Comparison of ENCODE assay signal across 8 mouse cellular contexts in the genomic region with DNA sequence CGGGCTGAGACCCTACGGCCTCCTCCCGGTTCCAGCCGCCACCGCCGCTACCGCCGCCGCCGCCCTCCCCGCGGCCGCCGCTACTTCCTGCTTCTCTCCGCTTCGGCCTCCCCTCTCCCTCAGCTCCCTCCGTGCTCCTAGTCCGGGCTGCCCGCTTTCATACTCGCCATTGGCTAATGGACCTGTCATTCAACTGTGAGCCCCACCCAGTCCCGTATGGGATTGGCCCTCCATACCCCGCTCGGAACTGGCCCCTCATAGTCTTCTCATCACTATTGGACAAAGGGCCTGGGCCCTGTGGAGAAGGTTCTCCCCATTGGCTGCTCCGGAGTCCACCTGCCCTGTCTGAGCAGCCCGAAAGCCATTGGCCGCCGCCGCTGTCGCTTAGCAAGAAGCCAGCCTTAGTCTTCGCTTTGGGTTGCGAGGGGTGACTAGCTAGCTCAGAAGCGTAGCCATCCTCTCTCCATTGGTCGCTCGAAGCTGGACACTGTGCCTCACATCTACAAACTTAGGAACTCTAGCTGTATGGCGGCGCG. TPM values are rescaled to one million over a fixed set of nuclear protein-coding genes. Genes with fewer than 3 reads are reported as not detected.
DNase-seq lines count a peak whose midpoint lies in the region; ATAC-seq and TF ChIP-seq lines count a peak whose summit lies in the region.

A gene (minus strand): TSS at position 112 of the 536 bp plus-strand sequence.

- TF ChIP-seq CTCF in kidney, postnatal 0 days (IDR thresholded peaks at IDR 0.05; ENCODE audit: low read depth) = no peak

- peak within 1 kb of the TSS; percentile 83 for H3K4me3 ChIP-seq in heart, embryonic 12.5 days
- peak within 1 kb of the TSS; percentile 54 for H3K4me3 ChIP-seq in kidney, postnatal 0 days (replicated peaks; ENCODE audit: low read depth, low read length)
- H3K4me3 ChIP-seq in liver, embryonic 11.5 days (ENCODE audit: low read depth, low read length) = peak within 1 kb of the TSS; percentile 92
- peak within 1 kb of the TSS; percentile 82 for H3K4me3 ChIP-seq in stomach, embryonic 14.5 days (ENCODE audit: low read depth, low read length)

- DNase-seq in CD4-positive helper T cell, adult 2 months (ENCODE audit: low read depth, low spot score) = peak; percentile 99
- DNase-seq in brain, embryonic 18.5 days (ENCODE audit: low read depth, low spot score) = peak; percentile 99
- DNase-seq in kidney, postnatal 0 days (ENCODE audit: low spot score) = peak; percentile 100
- DNase-seq in liver, embryonic 11.5 days (ENCODE audit: low spot score) = peak; percentile 98
- peak; percentile 100 for DNase-seq in naive thymus-derived CD4-positive, alpha-beta T cell, adult 2 months (ENCODE audit: low read depth)

- H3K4me2 ChIP-seq in heart, embryonic 12.5 days = peak within 1 kb of the TSS; percentile 97
- H3K4me2 ChIP-seq in kidney, postnatal 0 days (ENCODE audit: low read length) = peak within 1 kb of the TSS; percentile 79
- peak within 1 kb of the TSS; percentile 97 for H3K4me2 ChIP-seq in liver, embryonic 11.5 days
- peak within 1 kb of the TSS; percentile 94 for H3K4me2 ChIP-seq in stomach, embryonic 14.5 days (replicated peaks; ENCODE audit: low read depth, low read length)

- peak within 1 kb of the TSS; percentile 90 for H3K27ac ChIP-seq in heart, embryonic 12.5 days (ENCODE audit: poor library complexity, severe bottlenecking)
- peak within 1 kb of the TSS; percentile 92 for H3K27ac ChIP-seq in kidney, postnatal 0 days
- peak within 1 kb of the TSS; percentile 97 for H3K27ac ChIP-seq in liver, embryonic 11.5 days (ENCODE audit: low read depth, low read length)
- peak within 1 kb of the TSS; percentile 99 for H3K27ac ChIP-seq in stomach, embryonic 14.5 days (ENCODE audit: low read length)

- peak; percentile 86 for ATAC-seq in erythroid progenitor cell, adult 5-6 weeks (replicated peaks; ENCODE audit: low FRiP score, poor library complexity, severe bottlenecking)
- ATAC-seq in heart, embryonic 12.5 days (ENCODE audit: insufficient number of reproducible peaks, low FRiP score) = peak; percentile 98
- peak; percentile 99 for ATAC-seq in kidney, postnatal 0 days (replicated peaks; ENCODE audit: low FRiP score, low read depth)
- ATAC-seq in liver, embryonic 11.5 days (replicated peaks; ENCODE audit: low FRiP score) = peak; percentile 97
- ATAC-seq in stomach, embryonic 14.5 days (ENCODE audit: insufficient number of reproducible peaks, insufficient read depth, low FRiP score, low read depth) = peak; percentile 98

- H3K27me3 ChIP-seq in heart, embryonic 12.5 days (replicated peaks) = no peaks in the 10 kb centered on the region
- no peaks in the 10 kb centered on the region for H3K27me3 ChIP-seq in kidney, postnatal 0 days (ENCODE audit: insufficient read depth, low read length)
- H3K27me3 ChIP-seq in liver, embryonic 11.5 days (replicated peaks; ENCODE audit: control insufficient read depth, insufficient read depth, low read length) = no peaks in the 10 kb centered on the region
- no peaks in the 10 kb centered on the region for H3K27me3 ChIP-seq in stomach, embryonic 14.5 days (ENCODE audit: control insufficient read depth, insufficient read depth, low read length)

- H3K9me3 ChIP-seq in heart, embryonic 12.5 days (replicated peaks) = no peaks in the 10 kb centered on the region
- H3K9me3 ChIP-seq in kidney, postnatal 0 days (replicated peaks; ENCODE audit: low read length) = no peaks in the 10 kb centered on the region
- H3K9me3 ChIP-seq in liver, embryonic 11.5 days (ENCODE audit: control insufficient read depth, low read length) = no peaks in the 10 kb centered on the region
- no peaks in the 10 kb centered on the region for H3K9me3 ChIP-seq in stomach, embryonic 14.5 days (ENCODE audit: control insufficient read depth, low read depth, low read length)

- peaks cover 26% of the 10 kb centered on the region for H3K4me1 ChIP-seq in heart, embryonic 12.5 days (replicated peaks)
- 0 out of 2 replicates have a peak, but pooled peaks cover 10% of the 10 kb centered on the region for H3K4me1 ChIP-seq in kidney, postnatal 0 days (replicated peaks; ENCODE audit: insufficient read depth, low read length)
- peaks cover 21% of the 10 kb centered on the region for H3K4me1 ChIP-seq in liver, embryonic 11.5 days (replicated peaks; ENCODE audit: control insufficient read depth, insufficient read depth, low read length)
- H3K4me1 ChIP-seq in stomach, embryonic 14.5 days (ENCODE audit: control insufficient read depth, insufficient read depth, low read length) = peaks cover 17% of the 10 kb centered on the region

- H3K36me3 ChIP-seq in heart, embryonic 12.5 days = peaks cover 21% of the 10 kb centered on the region
- peaks cover 18% of the 10 kb centered on the region for H3K36me3 ChIP-seq in kidney, postnatal 0 days (ENCODE audit: insufficient read depth, low read length)
- peaks cover 17% of the 10 kb centered on the region for H3K36me3 ChIP-seq in liver, embryonic 11.5 days (ENCODE audit: control insufficient read depth, insufficient read depth, low read length)
- H3K36me3 ChIP-seq in stomach, embryonic 14.5 days (ENCODE audit: control insufficient read depth, insufficient read depth, low read length) = peaks cover 18% of the 10 kb centered on the region

- peak within 1 kb of the TSS; percentile 84 for H3K9ac ChIP-seq in heart, embryonic 12.5 days
- H3K9ac ChIP-seq in kidney, postnatal 0 days (ENCODE audit: low read depth, low read length) = peak within 1 kb of the TSS; percentile 74
- peak within 1 kb of the TSS; percentile 89 for H3K9ac ChIP-seq in liver, embryonic 11.5 days (ENCODE audit: low read depth, low read length)
- H3K9ac ChIP-seq in stomach, embryonic 14.5 days (replicated peaks; ENCODE audit: low read depth, low read length) = peak within 1 kb of the TSS; percentile 61

- WGBS in heart, embryonic 12.5 days = 1% methylated on average over 37 of the region's 37 CpGs
- under 1% methylated on average over 37 of the region's 37 CpGs for WGBS in kidney, postnatal 0 days
- WGBS in liver, embryonic 11.5 days = under 1% methylated on average over 37 of the region's 37 CpGs
- under 1% methylated on average over 37 of the region's 37 CpGs for WGBS in stomach, embryonic 14.5 days

RNA-seq across cellular contexts. Expression of the gene that starts here (rescaled TPM):
- 7.9 and 26.0 TPM in 2 replicates for total RNA-seq in erythroid progenitor cell, adult 5-6 weeks (2015; ENCODE audit: low replicate concordance)
- total RNA-seq in erythroid progenitor cell, adult 5-6 weeks (2017; ENCODE audit: low replicate concordance) = 6.6 and 8.1 TPM in 2 replicates
- polyA plus RNA-seq in heart, embryonic 12.5 days (2016; fragmentation: Nextera tagmentation; extraction: Ambion mirVana) = 23.2 and 25.6 TPM in 2 replicates
- 19.7 and 20.0 TPM in 2 replicates for polyA plus RNA-seq in kidney, postnatal 0 days (2015; fragmentation: Nextera tagmentation; extraction: Ambion mirVana)
- 20.2 and 23.7 TPM in 2 replicates for polyA plus RNA-seq in liver, embryonic 11.5 days (2014; fragmentation: Nextera tagmentation; extraction: Ambion mirVana)
- 30.3 and 34.9 TPM in 2 replicates for polyA plus RNA-seq in stomach, embryonic 14.5 days (2014; fragmentation: Nextera tagmentation; extraction: Ambion mirVana)

Comparison
In these comparisons a context has a peak if more than half of its experiments do, and no peak if none do; other contexts are left out.
1. Peak in every context shown above with its lines: DNase-seq, ATAC-seq, H3K4me3 ChIP-seq and H3K27ac ChIP-seq.